Mouse (Mus musculus) retina, postnatal 1 day (tissue): ENCODE results near the gene Upp2.

Experiments used
- DNase-seq: peaks from one replicate; pipeline ENCODE4 v3.0.0-alpha.2; 2012

Gene Upp2

DNA sequence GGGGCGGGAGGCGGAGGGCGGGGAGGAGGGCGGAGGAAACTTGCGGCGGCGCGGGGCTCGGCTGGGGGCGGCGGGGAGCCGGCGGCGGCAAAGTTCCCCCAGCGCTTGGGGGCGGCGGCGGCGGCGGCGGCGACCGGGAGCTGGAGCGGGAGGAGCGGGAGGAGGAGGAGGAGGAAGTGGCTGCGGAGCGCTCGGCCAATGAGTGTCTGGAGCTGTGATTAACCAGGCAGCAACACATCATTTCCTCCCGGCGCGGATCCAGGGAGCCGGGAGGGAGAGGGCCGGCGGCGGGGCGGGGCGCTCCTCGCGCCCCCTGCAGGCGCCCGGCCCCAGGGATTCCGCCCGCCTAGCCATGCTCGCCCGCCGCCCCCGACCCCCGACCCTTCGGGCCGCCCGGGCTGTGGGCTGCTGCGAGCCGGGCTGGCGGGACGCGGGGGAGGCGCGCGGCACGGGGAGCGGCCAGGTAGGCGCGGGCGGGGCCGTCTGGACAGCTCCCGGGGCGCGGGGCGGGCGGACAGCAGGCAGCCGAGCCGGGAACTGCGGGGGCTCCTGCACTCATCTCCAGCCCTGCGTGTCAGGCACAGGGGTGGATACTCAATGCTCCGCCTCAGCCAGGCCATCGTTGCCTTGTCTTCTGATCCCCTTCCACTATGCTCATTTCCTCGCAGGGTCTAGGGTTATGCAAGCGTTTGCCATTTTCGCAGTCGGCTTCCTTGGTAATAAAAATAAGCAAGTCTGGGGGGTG lies at the start of gene Upp2, which contains the start of gene Acvr1:
Upp2 (plus strand) TSS at position 233 of the 745 bp plus-strand sequence.
Acvr1 (minus strand) TSS at position 92 of the 745 bp plus-strand sequence.
- peak; percentile 95 for DNase-seq

DNA sequence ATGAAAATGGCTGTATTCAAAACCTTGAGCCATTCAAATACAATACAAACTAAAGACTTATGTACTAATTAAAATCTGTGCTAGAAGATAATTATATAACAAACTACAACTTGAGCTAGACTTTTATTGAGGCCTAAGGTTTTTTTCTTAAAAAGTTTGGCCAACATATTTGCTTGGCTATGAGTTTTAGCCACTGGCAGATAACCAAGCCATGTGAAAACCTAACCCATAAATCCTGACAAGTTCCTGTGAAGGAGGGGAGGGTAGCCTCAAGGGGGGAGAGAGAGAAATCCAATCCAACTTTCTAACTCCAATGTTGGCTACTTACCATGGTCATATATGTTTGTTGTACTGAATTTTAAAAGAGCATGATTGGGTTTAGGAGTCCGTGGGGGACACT lies 48.6 kb upstream of the Upp2 start:
- DNase-seq = no peak

DNA sequence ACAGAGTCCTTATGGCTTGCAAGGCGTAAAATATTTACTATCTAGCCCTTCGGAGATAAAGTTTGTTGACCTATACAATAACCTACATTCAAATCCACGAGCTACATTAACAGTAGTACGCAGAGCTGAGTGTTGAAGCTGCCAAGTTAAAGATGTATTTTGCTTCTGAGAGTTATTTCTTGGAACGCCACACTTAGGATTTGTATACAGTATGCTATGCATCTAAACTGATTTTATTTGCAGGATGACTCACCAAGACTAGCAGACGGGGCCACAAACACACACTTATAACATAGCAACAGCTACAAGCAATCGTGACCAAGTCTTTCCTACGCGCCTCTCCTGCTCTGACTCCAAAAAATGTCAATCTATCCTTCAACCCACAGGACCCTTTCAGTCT lies 46.4 kb upstream of the Upp2 start:
- DNase-seq = no peak

DNA sequence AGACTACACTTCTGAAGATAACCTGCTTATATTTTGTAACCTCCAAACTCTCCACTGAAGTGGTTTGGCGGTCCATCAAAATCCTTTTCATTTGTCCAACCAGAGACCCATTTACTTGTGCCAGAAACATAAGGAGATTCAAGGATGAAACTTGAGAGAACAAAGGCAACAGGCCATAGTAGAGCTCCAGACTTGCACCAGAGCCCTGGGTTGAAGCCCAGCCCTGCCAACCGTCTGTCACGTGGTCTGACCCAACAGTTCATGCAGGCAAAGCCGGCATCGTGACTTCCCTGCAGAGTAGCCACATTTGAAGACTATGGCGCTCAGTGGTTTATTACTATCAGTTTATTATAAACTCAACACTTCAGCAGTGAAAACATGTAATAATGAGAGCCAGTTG lies 45.5 kb upstream of the Upp2 start:
- DNase-seq = no peak

DNA sequence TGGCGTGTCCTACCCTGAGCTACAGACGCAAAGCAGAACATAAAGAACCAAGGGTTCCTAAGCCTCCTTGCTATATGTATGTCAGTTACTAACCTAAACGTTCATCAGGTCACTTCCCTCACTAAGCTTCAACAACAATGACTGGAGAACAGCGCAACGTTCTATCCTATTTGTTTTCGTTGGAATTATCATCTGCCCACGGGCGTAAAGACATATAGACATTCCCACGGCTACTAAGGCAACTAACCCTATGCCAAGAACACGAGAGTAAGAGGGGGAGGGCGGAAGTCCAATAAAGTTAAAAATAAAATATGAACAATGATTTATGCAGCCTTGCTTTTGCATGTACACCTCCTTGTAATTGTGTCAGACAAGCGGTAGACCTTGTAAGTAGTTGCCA lies 44.0 kb upstream of the Upp2 start:
- no peak for DNase-seq

DNA sequence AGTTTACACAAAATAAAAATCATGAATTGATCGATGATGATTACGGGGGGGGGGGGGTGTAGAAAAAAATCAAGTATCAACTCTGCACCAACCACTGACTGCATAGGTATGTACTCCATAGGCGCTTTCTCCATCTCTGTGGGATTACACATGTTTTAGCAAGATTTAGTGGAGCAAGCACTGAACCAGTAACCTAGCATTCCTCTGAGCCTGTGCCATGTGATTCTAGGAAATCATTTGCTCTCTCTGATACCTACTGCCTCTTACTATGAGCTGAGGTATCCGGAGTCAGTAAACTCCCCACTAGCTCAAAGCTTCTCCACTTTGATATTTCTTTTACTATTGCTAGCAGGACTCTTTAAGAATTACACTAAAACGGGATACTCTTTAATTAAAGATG lies 43.2 kb upstream of the Upp2 start:
- no peak for DNase-seq

DNA sequence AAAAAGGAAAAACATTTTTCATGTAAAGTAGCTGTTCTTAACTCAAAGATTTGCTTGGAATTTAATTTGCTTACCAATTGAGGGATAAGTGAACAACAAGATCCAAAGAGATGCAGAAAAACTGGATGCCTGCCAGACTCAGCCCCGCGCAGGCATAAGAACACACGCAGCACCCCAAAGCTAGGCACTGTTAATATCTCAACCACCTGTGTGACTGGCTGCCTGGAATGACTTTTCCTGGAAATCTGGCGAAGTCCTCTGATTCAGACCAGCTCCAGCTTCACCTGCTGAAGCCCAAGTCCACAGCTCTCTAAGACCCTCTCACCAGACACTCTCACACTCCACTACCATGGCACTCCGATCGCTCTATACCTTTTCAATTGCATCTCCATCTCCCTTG lies 42.7 kb upstream of the Upp2 start:
- DNase-seq = no peak

DNA sequence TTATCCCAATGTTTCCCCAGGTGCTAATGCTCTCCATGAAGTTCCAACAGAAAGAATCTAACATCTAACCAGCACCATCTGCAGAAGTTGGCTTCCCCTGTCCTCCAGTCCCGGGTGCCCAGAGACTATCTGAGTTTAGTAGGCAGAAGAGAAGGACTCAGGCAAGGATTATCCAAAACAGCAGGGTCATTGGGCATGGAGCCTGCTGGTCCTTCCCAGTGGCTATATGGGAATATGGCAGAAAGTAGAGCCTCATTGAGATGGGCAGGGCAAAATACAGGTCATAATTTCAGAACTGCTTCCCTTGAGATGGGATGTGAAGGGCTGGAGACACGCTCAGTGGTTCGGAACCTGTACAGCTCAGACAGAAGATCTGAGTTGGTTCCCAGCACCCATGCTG lies 39.3 kb upstream of the Upp2 start:
- DNase-seq = no peak

DNA sequence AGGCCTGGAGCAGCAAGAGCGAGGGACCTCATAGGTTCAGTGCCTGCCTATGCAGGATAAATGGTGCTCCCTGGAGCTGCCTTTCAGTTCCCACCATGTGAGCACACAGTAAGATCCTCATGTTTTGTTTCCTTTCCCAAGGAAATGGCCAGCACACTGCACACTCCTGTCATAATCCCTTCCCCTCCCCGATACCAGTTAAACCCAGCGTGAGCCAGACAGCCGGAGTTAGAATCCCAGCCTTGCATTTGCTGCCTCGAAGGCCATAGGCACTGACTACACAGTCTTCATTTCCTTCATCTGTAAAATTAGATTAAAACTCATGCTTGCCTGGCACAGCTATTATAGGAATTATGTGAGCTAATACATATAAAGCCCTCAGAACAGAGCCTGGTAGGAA lies 37.7 kb upstream of the Upp2 start:
- DNase-seq = no peak

DNA sequence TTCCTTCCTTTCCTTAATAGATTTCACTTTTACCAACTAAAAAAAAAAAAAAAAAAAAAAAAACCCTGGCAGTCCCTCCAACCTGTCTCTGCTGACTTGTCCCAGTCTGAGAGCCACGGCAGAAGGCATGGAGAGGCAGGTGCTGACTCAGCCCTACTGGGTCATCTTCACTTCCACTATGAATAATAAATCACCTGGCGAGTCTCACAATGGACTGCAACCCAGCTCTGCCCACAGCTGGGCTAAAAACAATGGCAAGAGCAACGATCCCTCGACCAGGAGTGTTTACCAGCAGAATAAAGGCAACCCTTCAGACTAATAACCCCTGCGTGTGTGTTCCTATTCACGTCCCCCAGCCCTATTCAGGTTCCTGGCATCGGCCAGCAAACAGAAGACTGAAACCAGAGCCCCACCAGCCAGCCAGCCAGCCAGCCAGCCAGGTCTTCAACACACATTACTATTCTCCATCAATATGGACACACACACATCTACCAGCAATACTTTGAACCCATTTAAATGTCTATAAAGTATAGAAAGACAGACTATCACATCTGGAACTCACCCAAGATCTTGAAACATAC lies 37.1 kb upstream of the Upp2 start:
- no peak for DNase-seq

DNA sequence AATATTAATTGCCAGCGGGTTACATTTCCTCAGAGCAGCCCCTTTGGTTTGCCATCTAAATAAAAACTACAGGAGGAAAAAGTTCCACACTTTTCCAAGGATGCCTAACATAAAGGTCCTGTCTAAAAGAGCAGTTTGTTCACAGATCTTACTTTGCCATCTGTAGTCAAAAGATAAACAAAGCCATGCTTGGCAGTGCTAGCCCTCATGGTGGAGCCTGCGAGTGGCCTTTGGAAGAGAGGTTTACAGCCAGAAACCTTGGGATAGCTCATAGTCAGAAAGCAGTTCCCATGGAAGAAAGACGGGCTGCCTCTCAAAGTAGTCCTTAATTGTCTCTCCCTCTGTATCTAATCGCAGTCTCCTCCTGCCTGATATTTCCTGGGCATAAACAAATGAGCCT lies 36.6 kb upstream of the Upp2 start:
- no peak for DNase-seq

DNA sequence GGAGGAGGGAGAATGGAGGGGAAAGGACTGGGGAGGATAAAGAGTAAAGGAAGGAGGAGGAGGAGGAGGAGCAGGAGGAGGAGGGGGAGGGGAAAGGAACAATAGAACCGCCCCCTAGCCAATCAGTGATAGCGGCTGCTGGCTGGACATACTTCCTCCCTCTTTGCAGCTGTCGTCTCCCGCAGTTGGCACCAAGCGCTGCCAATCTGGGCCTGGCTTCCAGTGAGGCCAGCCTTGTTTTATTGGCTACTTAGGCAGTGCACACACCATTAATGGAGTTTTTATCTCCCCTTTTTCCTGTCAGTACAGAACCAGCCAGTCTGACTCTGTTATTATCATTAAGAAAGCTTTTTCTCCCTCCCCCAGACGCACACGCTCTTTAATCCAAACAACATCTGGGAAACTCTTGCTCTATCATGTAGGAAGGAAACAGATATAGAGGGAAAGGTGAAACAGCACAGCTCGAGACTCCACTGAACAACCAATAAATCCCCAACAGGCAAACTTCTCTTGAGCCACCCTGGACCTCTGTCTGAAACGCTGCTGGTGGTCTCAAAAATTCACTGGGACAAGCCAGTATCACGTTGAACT lies 34.7 kb upstream of the Upp2 start:
- DNase-seq = peak; percentile 84

DNA sequence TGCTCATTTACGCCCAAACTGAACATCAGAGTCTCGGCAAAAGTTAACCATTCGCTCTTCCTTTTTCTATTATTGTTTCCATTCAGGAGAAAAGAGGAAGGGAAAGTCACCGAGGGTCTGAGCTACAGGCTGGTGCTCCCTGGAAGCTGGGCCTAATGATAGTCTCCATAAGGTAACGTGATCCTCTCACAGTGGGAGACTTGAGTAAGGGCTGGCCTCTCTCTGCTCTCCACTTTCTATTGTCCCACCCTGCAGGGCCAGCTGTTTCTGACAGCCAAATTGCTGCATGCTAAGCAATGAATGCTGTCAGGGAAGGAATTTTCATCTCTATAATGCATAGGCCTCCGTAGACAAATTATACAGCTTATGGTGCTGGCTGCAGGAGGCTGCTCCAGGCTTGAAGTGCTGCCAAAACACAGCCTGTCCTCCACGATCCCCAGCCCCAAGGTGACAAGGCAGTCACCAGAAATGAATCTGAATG lies 33.5 kb upstream of the Upp2 start:
- peak; percentile 53 for DNase-seq

DNA sequence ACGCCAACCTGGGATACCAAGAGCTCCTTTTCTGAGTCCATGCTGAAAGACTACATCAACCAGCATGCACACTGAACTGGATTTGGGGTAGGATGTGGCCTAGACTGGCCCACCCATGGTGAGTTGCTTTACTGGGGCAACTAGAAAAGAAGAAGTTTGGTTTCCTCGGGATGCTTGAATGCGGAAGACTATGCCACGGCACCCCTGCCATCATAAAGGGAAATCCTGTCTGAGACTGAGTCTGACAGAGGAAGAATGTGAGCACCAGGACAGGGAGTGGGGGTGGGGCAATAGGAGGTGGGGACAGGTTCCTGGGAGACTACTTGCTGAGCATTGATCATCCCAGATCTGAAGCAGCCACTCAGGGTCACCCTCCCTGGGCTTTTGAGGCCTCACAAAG lies 32.7 kb upstream of the Upp2 start:
- no peak for DNase-seq

DNA sequence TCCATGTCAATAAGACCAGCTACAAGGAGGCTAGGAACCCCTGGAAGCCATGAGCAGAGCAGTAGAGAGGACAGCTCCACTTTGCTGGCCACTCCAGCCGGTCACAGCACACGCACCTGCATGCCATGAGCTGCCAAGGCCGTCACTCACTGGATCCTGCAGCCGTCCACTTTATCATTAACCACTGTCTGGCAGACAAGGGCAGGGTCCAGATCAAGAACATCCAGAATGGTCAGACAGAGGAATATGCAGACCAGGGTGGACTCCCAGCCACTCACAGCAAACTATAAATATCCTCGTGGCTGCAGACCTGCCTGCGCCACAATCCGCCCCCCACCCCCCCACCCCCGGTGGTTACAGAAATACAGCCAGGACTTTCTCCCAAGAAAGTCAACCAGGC lies 31.9 kb upstream of the Upp2 start:
- no peak for DNase-seq

DNA sequence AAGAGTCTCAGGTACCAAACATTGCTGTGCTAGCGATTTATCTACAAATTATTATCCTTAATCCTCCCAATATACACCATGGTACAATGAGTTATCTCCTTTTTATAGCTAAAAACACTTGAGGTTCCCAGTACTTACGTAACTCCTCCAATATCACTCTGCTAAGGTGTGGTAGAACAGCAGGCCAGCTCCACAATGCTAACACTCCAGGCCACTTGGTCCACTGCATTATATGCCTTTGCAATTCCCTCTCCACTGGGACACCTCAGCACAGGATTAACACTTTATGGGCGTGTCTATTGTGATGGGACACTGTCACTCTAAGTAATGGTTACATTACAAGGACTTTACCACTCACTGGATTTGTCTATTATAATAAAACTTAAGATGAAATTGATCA lies 30.3 kb upstream of the Upp2 start:
- no peak for DNase-seq

DNA sequence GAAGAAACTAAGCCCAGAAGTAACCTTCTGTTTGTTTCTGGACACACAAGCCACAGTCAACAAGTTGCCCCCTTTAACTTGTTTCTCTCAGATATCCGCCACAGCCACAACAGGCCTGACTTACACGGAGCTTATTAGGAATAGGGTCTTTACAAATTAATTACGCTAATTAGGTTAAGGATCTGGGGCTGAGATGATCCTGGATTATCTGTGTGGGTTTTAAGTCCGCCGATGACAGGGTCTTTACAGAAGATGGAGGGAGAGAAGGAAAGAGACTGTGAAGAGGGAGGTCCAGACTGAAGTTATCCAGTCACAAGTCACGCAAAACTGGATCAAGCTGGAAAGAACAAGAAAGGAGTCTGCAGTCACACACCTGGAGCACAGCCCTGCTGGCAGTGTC lies 28.9 kb upstream of the Upp2 start:
- DNase-seq = peak; percentile 79

DNA sequence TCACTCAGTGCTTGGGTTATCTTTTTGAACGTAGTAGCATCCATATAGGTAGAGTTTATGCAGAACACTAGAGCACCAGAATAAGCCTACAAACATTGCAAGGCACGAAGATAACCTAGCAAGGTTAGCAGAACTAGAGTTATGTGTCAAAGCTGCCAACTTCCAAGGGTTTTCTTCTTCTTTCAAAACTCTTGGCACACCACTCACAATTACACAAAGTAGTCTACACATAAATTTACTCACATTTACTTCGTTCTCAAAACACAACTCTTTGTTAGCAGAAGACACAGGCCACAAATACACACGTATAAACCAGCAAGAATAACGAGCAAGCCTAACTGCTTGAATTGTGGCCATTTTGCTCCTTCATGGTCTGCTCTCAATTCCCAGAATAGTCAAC lies 23.8 kb upstream of the Upp2 start:
- DNase-seq = no peak

DNA sequence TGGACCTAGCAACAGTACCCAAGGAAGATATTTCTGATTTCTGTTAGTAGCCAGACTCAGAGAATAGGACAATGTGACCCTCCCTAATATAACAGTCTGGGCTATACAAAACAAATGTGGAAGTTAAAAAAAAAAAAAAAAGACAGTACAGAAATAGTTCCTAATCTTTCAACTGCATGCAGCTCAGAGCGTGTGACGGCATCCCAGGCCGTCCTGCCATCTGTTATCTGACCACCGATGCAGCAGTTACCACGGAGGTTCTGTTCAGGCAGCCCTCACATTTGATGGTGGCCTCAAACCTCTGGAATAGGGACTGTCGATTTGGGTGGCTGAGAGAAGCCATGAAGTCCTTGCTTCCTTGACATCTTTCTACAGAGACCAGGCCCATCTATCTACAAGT lies 22.7 kb upstream of the Upp2 start:
- DNase-seq = no peak

DNA sequence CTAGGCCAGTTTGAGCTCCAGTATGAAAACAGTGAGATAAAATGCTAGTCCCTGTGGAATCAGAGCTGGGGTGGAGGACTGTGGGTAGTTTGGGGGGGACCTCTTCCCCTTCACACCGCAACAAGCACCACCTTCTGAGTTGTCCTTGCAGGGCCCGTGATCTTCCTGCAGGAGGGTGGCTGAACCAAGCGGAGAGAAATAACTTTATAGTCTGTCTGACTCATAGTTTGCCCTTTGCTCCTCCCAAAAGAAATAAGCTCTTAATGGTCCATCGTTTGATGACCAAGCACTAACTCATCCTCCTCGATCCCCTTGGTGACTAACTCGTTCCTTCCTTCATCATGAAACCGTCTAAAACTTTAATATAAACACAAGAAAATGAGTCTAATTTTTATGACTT lies 20.8 kb upstream of the Upp2 start:
- no peak for DNase-seq

DNA sequence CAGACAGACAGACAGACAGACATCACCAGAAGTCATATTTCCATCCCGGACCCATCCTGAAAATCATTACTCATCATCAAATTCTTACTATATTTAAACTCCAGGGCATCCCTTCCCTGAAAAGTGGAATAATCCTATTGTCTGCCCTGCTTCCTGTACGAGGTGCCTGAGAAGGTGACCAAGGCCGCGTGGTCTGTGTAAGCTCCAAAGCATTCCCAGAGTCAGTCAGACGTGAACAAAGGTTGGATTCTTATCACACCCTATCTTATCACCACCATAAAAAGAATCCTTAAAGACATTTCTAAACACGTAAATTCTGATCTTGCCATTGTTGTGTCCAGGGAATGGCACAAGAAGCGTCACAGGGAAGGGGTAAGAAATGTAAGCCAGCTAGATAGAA lies 18.2 kb upstream of the Upp2 start:
- DNase-seq = no peak

DNA sequence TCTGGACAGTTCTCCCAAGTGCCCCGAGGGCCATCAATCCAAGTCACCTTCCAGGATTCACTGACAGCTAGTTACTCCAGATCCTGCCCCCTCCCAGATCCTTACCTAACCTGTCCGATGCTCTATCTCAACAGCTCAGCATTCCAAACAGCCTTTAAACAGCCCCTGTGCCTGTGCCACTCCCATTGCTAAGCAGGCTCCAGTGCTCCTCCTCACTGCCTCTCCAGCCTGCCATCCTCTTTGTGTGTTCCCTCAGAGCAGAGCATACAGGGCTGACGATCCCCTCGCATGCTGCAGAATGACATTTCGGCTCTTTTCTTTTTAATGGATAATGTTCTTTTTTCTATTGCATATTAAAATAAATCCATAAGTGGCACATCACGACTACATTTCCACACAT lies 17.1 kb upstream of the Upp2 start:
- DNase-seq = no peak

DNA sequence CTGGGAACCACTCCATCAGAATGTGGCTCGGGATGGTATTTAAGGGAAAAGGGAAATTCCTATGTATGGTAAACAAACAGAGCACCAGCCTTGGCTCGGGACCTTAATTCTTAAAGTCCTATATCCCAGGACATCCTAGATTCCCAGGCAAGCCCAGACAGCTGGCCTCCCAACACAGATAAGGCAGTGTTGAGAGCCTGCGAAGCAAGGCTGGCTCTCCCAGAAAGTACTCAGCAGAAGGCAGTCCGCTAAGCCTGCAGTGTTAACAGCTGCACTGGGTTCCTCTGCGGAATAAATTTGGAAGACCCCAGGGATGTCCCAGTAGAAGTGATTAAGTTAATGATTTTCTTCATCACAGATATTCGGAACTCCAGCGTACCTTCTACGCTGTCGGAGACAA lies 16.6 kb upstream of the Upp2 start:
- no peak for DNase-seq

DNA sequence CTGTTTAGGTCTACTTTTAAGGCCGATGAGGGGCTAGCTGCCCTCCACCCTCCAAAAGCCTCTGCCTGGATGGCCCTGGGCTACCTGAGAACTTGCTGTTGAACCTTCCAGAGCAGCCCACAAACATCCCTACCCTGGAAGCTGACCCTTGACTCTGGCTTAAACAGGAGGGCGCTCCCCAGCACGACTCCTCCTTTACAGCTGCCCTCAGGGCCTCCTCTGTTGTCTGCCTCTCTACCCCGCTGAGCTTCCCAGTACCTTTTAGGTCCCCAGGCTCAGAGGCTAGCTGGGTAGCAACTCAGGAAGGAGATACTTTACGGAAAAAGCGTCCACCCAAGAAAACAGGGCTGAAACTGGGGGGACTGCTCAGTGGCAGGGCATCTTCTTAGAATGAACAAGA lies 15.2 kb upstream of the Upp2 start:
- no peak for DNase-seq

DNA sequence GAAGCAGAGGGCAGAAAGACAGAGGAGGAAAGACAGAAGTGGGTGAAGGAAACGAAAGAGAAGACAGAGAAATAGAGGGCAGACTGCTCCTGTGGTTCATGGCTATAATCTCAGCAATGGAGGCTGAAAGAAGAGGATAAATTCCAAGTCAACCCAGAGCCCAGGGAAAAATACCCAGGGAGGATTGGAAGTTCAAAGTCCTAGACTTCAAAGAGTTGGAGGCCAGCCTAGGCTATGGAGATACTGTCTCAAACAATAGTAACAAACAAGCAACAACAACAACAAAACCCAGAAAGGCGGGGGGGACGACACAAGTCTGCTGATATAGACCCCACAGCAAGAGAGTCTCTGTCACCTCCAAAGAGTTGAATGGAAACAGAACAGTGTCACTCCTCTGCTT lies 14.8 kb upstream of the Upp2 start:
- no peak for DNase-seq
